Mouse (Mus musculus) T-helper 1 cell (primary cell): ENCODE results near the gene Tubb4b.

Source experiments
- in situ Hi-C: fragments of 300-600 bp; cut with MboI, MseI; formaldehyde crosslinking; loops from one replicate; pipeline ENCODE4 v1.15.1; 2025; ENCODE audit warnings: high pct_unique_total_duplicates

Tubb4b gene

DNA sequence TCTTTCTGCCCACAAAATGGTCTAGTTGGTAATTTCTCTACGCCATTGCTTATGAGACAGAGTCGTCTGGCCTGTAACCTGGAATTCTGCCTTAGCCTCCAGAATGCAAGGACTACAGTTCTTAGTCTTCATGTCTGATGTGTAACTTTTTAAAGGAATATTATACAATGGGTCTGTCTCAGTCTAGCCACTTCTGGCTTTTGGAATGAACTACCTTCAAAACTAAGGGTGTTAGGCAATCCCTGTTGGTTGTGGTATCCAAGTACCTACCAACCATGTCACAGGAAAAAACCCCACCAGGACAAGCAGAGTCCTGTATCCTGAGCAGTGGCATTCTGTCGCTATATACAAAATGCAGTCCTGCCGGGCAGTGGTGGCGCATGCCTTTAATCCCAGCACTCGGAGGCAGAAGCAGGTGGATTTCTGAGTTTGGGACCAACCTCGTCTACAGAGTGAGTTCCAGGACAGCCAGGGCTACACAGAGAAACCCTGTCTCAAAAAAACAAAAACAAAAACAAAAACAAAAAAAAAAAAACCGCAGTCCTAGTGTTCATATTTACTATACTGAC, 1.4 kb upstream of the Tubb4b start:
- in situ Hi-C loops: no loop called here

DNA sequence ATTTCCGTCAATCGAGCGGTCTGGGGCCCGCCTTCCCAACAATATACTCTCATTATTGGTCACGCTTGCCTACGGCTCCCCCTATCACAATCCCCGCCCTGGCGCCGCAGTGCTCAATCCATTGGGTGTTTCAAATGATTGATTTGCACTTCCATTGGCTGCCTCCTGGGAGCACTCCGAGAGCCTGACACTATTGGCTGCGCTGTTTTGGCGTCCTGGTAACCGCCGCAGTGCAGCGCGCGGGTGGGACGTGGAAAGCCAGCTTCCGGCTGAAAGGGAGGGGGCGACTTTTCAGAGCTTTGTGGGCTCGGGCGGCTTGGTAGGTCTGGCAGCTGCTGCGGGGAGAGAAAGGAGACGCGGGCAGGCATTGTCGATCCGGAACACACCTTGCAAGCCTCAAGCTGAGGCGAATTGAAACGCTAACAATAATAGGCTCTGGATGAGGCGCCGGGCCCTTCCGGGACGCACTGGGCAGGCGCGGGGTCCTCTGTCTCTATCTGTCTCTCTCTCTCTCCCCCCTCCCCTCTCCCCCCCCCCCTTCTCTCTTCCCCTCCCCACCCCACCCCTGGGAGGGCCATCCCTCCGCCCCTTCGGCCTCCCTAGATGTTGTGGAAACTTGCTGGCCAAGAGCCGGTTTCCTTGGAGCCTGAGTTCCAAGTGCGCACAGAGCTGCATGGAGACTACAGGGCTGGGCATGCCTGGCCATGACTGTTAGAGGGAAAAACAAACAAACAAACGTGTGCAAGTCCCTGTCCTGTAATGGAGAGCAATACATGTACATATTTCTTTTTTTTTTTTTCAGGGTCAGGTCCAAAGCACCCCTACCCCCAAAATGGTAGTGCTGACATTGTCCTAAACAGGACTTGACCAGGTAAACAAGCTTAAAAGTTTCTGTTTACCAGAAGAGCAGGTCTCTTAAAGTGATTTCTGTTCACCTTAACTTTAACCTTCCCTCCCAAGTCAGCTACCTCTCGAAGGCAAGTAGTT, 557 bp upstream of the Tubb4b start:
- in situ Hi-C loops: no loop called here

DNA sequence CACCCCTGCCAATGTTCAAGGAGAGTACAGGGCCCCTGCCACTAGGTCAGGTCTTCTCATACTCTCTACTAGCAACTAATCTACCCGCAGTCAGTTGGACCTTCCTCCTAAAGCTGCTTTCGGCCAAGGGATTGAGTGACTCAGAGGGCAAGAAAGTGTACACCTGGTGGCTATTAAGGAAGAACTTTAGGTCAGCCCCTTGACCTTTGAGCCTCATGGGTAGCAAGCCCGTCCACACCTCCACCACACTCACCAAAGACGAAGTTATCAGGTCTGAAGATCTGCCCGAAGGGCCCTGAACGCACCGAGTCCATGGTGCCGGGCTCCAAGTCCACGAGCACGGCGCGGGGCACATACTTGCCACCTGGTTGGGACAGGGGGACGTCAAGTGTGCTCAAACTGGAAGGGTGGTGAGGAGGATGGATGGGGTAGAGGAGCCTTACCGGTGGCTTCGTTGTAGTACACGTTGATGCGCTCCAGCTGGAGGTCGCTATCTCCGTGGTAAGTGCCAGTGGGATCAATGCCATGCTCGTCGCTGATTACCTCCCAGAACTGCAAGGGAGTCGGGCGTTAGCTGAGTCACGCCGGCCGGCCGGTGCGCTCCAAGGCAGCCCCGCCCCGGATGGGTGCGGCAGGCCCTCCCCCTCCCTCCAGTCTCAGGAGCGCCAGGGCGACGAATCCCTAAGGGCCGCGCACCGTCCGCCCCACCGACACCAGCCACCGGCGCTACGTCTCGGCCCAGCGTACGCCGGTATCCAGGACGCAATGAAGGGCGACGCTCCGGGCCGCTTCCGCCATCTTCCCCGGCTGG, 616 bp downstream of the Tubb4b start:
- in situ Hi-C loops: no loop called here

DNA sequence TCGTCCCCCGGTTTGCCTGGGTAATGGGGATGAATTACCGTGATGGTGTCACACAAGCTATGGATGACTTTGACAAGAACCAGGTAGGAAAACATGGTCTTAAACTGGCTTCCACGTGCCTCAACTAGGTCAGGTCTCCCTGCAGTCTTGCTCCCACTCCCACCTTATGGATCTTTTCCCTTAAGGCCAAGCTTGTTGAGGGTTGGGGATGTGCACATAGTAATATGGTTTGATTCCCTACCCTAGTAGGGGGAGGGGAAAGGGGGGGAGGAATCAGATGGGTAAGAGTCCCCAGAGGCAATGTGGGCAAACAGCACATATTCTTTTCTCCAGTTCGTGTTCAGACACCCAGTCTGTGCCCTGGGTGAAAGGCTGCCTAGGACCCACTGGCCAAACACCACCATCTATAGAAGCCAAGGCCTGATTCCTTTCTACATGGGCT, 3.1 kb downstream of the Tubb4b start:
- in situ Hi-C loops: no loop called here

DNA sequence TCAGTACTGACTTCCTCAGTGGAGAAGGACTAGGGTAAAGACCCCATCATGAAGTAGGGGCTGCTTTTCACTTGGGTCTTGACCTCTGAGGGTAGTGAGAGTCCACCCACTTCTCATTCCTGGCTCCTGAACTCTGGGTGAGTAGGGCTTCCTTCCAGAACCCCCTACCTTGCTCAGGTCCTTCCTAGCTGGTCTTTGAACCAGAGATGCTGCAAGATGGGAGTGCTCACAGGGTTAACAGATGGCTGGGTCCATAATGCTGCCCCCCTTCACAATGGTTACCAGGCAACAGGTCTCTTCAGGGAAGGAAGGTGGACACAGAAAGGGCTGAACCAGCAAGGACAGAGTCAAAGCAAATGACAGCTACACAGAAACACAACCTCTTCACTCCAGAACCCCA, 6.1 kb downstream of the Tubb4b start, which contains the start of gene Fam166a:
TSS of gene Fam166a (plus strand) at position 301 of the 400 bp plus-strand sequence.
- in situ Hi-C loops: no loop called here

DNA sequence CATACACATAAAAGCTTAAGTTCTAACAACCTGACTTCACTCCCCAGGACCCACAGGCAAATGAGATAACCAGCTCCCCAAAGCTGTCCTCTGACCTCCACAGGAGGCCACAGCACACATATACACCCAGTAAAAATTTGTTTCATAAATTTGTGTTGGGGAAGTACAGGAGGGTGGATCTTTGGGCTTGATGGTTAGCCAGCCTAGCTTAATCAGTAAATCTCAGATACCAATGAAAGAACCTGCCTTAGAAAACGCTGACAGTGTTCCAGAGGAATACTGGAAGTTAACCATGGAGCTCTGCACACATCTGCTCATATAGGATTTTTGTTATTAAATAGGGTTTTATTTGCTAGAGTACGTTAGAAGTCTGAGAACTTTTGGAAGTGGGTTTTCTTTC, 6.8 kb downstream of the Tubb4b start:
- in situ Hi-C loops: no loop called here

DNA sequence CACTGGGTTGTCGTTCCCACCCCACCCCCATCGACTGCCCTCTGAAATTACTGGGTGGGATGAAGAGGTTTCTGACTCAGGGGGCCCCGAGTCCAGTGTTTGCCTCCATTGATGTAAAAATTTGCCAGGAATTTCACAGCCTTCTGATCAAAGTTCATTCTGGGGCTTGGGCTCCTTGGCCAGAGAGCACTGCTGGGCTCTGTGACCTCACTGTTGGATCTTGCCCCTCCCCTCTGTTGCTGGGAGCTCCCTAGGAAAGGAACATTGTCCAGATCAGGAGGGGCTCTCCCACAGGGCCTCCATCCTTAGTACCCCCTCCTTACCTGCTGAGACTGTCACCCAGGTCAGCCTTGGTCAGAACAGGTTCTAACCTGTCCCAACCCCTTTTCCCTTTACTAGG, 10.1 kb downstream of the Tubb4b start, which contains the start of gene Stpg3:
TSS of gene Stpg3 (minus strand) at position 194 of the 400 bp plus-strand sequence.
- in situ Hi-C loops: no loop called here

DNA sequence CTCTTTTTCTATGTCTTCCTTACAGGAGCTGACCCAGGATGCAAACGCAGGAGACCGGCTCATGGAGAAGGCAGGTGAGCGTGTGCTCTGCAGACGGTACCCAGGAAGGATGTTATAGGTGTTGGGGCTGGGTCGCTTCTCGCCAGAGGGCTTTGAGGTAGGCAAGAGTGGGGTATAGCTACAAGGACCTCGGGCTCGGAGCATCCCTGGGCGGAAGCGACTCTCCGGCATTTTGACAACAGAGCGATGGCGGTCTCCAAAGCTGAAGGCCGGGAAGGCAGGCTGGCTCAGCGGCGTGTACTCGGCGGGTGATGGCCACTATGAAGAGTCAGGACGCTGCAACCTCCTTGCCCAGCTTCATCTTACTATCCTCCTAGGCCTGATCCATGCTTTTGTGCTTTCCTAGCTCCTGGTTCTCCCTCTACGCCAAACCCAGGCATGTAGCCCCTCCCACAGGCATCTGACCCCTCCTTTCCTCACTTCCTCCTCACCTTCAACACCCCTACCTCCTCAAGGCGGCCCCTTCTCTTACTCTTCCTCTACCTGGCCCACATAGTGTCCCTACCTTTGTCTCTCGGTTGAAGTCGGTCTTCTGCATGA, 11.1 kb downstream of the Tubb4b start:
- in situ Hi-C loops: no loop called here

DNA sequence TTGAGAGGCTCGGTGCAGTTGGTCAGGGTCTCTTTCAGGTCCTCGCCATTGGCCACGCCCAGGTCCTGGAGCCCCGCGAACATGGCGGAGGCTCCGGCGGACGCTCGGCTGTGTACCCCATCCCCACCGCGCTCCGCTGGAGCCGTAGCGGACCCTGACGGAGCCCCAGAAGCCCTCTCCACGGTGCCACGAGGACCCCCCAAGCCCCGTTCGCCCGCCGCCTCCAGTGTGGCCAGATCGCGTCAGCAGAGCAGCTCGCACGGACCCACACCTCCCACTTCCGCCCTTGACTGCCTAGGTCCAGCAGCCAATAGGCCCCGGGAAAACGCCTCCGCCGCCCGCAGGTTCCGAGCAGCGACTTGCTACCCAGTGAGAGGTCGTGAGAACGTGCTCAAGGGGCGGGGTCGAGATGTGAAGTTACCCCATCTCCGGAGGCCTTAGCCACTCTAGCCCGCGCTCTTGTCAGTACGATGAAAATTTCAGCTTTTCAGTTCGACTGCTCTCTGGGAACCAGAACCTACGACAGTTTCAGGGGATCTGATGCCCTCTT, 13.3 kb downstream of the Tubb4b start, which contains the start of gene Nelfb:
TSS of gene Nelfb (minus strand) at position 369 of the 550 bp plus-strand sequence.
- in situ Hi-C loops: no loop called here

DNA sequence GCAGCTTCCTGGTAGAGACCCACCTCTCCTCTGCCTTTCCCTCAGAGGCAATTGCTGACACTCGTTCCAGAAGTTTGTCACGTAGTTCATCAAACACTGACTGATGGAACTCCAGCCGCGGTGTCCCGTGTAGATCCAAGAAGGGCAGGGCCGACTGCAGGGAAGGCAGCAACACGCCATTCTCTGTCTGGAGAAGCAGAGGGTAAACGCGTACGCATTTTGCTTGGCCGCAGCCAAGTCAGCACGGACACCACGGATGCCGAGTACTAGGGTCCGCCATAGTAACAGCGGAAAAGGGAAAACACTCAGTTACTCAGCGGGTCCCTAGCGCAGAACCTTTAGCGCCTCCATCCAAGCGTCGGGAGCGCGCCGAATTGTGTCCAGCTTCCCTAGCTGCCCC, 13.8 kb downstream of the Tubb4b start:
- in situ Hi-C loops: no loop called here

DNA sequence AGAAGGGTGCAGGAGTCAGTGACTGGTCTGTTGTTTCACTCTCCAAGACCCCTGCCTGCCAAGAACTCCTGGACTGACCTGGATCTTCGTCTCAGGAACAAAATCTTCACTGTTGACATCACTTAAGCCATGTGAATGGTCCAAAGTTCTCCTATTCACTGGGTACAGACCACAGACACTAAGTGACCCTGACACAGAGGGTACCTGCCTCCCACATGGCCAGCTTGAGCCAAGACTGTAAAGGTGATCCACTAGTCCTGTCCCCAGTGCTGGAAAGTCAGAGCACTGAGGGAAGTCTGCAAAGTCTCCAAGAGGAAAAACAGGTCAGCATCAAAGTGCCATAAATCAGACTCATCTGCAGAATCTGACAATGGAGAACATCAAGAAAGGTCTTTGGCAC, 16.9 kb downstream of the Tubb4b start:
- in situ Hi-C loops: no loop called here

DNA sequence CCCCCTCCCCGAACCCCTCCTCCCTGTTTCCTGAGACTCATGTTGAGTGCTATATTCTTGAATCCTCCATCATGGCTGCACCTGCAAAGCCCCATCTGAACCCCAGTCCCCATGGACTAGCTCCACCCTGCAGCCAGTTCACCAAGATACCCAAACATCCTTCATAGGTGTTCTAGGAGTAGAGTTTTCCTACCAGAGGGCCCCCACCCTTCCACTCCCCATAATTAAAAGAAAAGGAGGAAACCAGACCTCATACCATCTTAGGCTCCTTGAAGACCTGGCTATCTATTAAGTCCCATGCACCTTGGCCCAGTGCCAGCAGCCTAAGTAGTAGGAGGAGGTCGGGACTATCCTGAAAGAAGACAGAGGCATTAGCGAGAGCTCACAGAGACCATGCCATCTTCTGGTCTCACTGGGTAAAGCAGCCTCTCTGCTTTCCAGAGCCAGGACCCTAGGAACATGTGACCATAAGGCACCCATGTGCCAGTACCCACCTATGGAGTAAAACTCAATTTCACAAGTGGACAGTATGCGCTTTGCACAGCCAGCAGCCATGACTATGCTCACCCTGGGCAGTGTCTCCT, 20.8 kb downstream of the Tubb4b start:
- in situ Hi-C loops: no loop called here

DNA sequence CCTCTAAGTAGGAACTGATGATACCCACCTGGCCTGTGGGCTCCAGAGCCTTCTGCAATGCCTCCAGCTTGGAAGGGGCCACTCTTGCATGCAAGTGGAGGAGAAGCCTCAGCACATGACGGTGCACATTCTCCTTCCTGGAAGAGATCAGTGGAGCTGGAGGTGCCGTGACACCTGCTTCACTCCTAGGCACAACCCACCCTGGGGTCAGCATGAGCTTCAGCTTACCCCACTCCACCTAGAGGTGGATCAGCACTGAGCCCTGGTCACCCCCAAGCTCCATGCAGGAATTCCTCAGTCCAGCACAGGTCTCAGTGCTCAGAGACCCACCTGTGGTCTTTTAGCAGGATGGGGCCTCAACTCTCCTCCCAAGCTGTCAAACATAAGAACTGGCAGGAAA, 23.9 kb downstream of the Tubb4b start:
- in situ Hi-C loops: no loop called here

DNA sequence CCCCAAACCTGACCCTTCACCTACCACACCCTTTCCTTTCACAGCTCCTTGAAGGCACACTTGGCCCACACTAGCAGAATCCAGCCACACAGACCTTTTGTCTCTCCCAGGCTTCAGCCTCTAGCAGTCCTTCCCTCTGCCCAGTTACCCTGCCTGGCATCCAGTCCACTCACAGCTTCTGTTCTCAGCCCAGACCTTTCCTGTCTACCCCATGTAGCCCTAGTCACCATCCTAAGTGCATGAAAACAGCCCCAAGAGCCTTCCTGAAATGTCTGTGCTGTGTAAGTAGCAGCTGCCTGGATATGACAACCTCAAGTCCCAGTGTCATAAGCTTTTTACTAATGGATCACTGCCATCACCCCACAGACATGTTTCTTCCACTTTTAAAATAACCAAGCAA, 26.6 kb downstream of the Tubb4b start:
- in situ Hi-C loops: no loop called here

DNA sequence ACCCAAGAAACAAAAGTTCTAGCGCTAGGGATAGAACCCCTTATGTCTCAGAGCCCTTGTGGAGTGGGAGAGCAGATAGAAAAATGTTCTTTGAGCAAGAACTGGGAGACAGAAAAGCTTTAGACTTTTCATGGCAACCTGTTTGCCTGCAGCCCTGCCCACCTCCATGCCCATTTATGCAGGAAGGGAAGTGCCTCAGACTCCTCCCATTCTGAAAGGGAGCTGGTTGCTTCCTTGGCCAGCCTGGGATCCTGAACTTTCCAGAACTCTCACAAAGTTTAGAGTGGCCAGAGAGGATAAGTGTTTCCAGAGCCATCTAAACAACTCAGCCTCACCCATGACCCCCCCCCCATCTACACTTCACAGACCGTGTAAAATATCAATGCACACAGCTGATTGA, 27.3 kb downstream of the Tubb4b start:
- in situ Hi-C loops: no loop called here

DNA sequence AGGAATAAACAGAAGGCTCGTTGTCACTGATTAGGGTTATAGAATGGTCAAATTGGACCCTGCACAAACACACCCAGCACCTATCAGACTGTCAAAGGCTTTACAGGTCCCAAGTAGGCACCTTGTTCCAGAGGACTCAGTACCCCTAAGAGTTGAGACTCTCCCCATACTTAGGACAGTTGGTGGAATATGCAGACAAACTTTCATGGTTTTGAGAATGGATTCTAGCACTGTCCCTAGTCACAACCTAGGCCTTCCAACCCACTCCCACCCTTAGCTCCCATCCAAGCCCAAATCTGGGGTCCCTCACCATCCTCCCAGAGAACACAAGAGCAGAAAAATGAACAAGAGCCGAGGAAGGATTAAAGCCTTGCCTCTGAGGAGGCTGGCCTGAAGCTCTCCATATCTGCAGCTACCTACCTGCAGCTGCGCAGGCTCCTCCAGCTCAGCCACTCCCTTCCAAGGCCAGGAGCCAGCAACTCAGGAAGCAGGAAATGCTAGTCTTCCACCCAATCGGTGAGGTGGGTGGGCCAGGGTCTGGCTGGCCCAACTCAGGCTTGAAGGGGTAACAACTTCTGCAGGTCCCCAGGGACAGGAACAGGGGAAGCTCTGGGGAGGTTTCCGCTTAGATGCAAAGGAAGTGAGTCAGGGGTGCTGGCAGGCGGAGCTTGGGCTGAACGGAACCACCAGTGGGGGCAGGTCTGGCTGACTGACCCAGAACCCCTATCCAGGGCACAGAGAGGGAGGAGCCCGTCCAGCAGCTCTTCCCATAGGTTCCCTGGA, 28.1 kb downstream of the Tubb4b start, which contains the start of gene Tor4a:
TSS of gene Tor4a (minus strand) at position 715 of the 783 bp plus-strand sequence.
- in situ Hi-C loops: no loop called here

DNA sequence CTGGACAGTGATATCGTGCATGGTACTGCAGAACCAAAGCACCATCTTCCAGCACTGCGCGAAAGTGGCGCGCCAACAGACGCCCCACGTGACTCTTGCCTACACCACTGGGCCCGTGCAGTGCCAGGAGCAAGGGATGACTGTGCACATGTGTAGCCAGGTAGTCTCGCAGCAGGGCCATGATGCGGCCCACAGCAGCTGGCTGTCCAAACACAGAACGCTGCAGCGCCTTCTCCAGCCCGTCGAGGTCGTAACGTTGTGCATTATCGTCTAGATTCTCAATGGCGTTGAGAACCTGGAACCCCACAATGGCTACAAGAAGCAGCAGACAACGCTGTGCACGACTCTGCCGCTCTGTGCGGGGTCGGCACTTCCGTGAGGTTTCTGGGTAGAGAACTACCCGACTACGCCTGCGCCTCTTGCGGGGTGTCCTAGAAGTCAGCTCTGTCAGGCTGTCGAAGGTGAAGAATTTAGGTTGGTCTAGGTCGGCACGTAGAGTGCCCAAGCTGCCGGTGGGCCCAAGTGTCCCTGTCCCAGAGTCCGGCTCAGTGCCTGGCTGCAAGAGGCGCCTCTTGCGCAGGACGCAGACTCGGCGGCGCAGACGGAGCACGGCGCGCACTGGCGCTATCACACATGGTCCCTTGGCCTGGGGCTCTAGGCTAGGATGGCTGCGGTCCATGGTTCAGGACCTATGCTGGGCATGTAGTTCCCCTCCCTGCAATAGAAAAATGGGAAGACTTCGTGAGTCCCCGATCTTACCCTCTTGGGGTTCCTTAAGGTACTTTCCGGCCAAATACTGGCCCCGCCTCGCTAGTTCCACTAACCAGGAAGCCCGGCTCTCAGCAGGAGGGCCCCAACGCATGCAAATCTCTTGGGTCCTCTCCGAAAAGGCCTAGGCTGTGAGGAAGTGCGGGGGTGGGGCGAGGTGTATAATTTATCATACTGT, 29.0 kb downstream of the Tubb4b start:
- in situ Hi-C loops: no loop called here

DNA sequence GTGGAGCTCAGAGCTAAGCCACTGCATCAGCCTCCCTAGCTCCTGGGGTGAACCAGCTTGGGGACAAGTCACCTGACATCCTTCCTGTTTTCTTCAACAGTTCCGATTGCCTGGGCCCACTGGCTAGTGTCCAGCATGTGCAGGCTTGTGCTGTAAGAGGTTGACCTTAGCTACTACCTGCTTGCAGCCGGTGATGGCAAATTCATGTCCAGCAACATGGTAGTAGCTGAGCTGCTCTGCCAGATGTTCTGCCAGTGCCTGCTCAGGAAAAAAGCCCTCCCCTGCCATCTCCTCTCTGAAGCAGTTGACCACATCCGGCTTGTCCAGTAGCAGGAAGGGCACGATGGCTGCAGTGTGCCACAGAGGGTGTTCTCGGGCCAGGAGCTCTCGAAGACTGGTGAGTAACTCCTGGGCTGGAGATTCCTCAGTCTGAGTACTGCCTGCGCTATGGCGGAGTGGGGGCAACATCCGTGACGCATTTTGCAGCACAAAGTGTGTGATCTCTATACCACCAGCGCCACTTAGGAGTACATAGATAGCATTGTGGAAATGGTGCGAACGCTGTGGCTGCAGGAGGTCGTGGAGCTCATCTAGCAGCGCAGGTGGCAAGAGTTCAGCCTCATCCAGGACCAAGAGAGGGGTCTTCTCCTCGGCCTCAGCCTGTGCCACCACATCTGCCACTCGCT, 29.9 kb downstream of the Tubb4b start:
- in situ Hi-C loops: loop anchor here (5.0 kb wide), 1 partner anchor 58 kb away; no protein-coding TSS in a partner anchor
